ENCODE assay signal across 7 mouse cellular contexts in genomic region chr4:43560243-43560611, GRCm38 (mm10). TPM values are rescaled to one million over a fixed set of nuclear protein-coding genes. Genes with fewer than 3 reads are reported as not detected.
DNase-seq lines count a peak whose midpoint lies in the region; ATAC-seq and TF ChIP-seq lines count a peak whose summit lies in the region.

No protein-coding gene starts in this region.

- H3K9me3 ChIP-seq in ES-E14 (ENCODE audit: control insufficient read depth, insufficient read depth, low read depth, low read length): no peaks in the 10 kb centered on the region
- no peaks in the 10 kb centered on the region for H3K9me3 ChIP-seq in lung, embryonic 15.5 days

- TF ChIP-seq POLR2A in kidney, adult 2 months (IDR thresholded peaks at IDR 0.05; ENCODE audit: low read depth, low read length): peak; percentile 20
- TF ChIP-seq POLR2A in small intestine, adult 2 months (IDR thresholded peaks at IDR 0.05; ENCODE audit: low read depth, low read length): 0 out of 2 replicates have a peak, but pooled peaks have one; percentile 31

- TF ChIP-seq CTCF in kidney, adult 2 months (conservative IDR thresholded peaks at IDR 0.05; ENCODE audit: insufficient read depth, insufficient read length, low read depth, low read length): no peak
- TF ChIP-seq CTCF in small intestine, adult 2 months (IDR thresholded peaks at IDR 0.05; ENCODE audit: extremely low read depth, insufficient read length, insufficient replicate concordance, low read depth, low read length): no peak

- no peaks in the 10 kb centered on the region for H3K27me3 ChIP-seq in kidney, adult 2 months (replicated peaks; ENCODE audit: control insufficient read depth, insufficient read depth, low read length)
- no peaks in the 10 kb centered on the region for H3K27me3 ChIP-seq in lung, embryonic 15.5 days
- no peaks in the 10 kb centered on the region for H3K27me3 ChIP-seq in small intestine, adult 2 months (ENCODE audit: control insufficient read depth, insufficient read depth, low read length)

- in situ Hi-C loops in ES-E14 (cut with MboI; ENCODE audit: low sequenced_read_pairs in 2 of 2, unreplicated experiment in 2 of 2): no loop called here

- H3K4me3 ChIP-seq in ES-E14 (ENCODE audit: insufficient read depth in 1 of 2, low read depth in 1 of 2, low read length in 2 of 2, poor library complexity in 1 of 2, severe bottlenecking in 1 of 2): no peak overlapping the region; a peak in 1 of 4 replicates
- peak overlapping the region; percentile 35 for H3K4me3 ChIP-seq in kidney, adult 2 months (ENCODE audit: insufficient read depth, low read depth, low read length)
- peak overlapping the region; percentile 62 for H3K4me3 ChIP-seq in lung, embryonic 15.5 days
- peak overlapping the region; percentile 56 for H3K4me3 ChIP-seq in small intestine, adult 2 months (ENCODE audit: low read depth, low read length)

- no peak for DNase-seq in ES-E14 (ENCODE audit: low read depth, low spot score)
- peak; percentile 69 for DNase-seq in adrenal gland, postnatal 14 days
- peak; percentile 72 for DNase-seq in heart, adult 8-10 months (ENCODE audit: low spot score)
- peak; percentile 78 for DNase-seq in kidney, adult 2 months
- DNase-seq in right cerebral cortex, postnatal 14 days: no peak

- peak overlapping the region; percentile 10; the same call in 1 of the 2 replicates for H3K9ac ChIP-seq in ES-E14 (ENCODE audit: insufficient read depth, low read depth, low read length, poor library complexity, severe bottlenecking)
- H3K9ac ChIP-seq in lung, embryonic 15.5 days: peak overlapping the region; percentile 80

- 5% methylated on average over 6 of the region's 6 CpGs for WGBS in kidney, adult 2 months
- 19% methylated on average over 6 of the region's 6 CpGs for WGBS in lung, embryonic 15.5 days
- 49% methylated on average over 6 of the region's 6 CpGs for WGBS in small intestine, adult 2 months

- H3K36me3 ChIP-seq in ES-E14 (ENCODE audit: control insufficient read depth, insufficient read depth, low read length, poor library complexity, severe bottlenecking): peaks cover 14% of the 10 kb centered on the region
- H3K36me3 ChIP-seq in kidney, adult 2 months (ENCODE audit: control insufficient read depth, insufficient read depth, low read length): peaks cover under 1% of the 10 kb centered on the region; the same call in 1 of the 2 replicates
- peaks cover 27% of the 10 kb centered on the region for H3K36me3 ChIP-seq in lung, embryonic 15.5 days
- H3K36me3 ChIP-seq in small intestine, adult 2 months (ENCODE audit: control insufficient read depth, insufficient read depth, low read length): peaks cover 23% of the 10 kb centered on the region

- H3K4me2 ChIP-seq in lung, embryonic 15.5 days: peak overlapping the region; percentile 69

- H3K4me1 ChIP-seq in ES-E14 (ENCODE audit: control insufficient read depth in 2 of 2, insufficient read depth in 2 of 2, low read length in 2 of 2, poor library complexity in 1 of 2): peaks cover 25 to 34% of the 10 kb centered on the region in 2 experiments
- peaks cover 36% of the 10 kb centered on the region for H3K4me1 ChIP-seq in kidney, adult 2 months (ENCODE audit: control insufficient read depth, insufficient read depth, low read length)
- peaks cover 59% of the 10 kb centered on the region for H3K4me1 ChIP-seq in lung, embryonic 15.5 days
- peaks cover 17% of the 10 kb centered on the region; the same call in 1 of the 2 replicates for H3K4me1 ChIP-seq in small intestine, adult 2 months (ENCODE audit: control insufficient read depth, insufficient read depth, insufficient read length, low read length)

- no peak for ATAC-seq in lung, embryonic 15.5 days (ENCODE audit: borderline replicate concordance, extremely low read depth, low FRiP score, low TSS enrichment)

- no peak overlapping the region for H3K27ac ChIP-seq in ES-E14 (ENCODE audit: insufficient read depth, low read depth, low read length, poor library complexity, severe bottlenecking)
- peak overlapping the region; percentile 69 for H3K27ac ChIP-seq in kidney, adult 2 months (ENCODE audit: insufficient read depth, low read depth, low read length)
- peak overlapping the region; percentile 99 for H3K27ac ChIP-seq in lung, embryonic 15.5 days
- H3K27ac ChIP-seq in small intestine, adult 2 months (ENCODE audit: insufficient read depth, low read depth, low read length): peak overlapping the region; percentile 87

TF ChIP-seq in ES-E14, 5 proteins besides CTCF, POLR2A, EP300 and RAD21:
- no peak for TF ChIP-seq ZNF384 (IDR thresholded peaks at IDR 0.05; ENCODE audit: low read depth, low read length)
- TF ChIP-seq HCFC1 (IDR thresholded peaks at IDR 0.05; ENCODE audit: borderline replicate concordance, insufficient read depth, low read length): no peak
- no peak for TF ChIP-seq ZC3H11A (IDR thresholded peaks at IDR 0.05; ENCODE audit: borderline replicate concordance, low read depth, low read length)
- no peak for TF ChIP-seq CHD2 (IDR thresholded peaks at IDR 0.05; ENCODE audit: low read depth, low read length)
TF ChIP-seq in ES-E14: peak in this region for 0.

RNA-seq across cellular contexts. Expression of gene Creb3, which starts 1.9 kb away (rescaled TPM):
- total RNA-seq in ES-E14 (2012; rRNA removed): 51.0 and 55.2 TPM in 2 replicates
- total RNA-seq in adrenal gland, postnatal 14 days (2021): 108 and 117 TPM in 2 replicates
- 10 to 100 TPM; 39.7 to 48.8 (median 43.2) TPM for total RNA-seq in heart, adult 8-10 months (2022)
- 58.2 and 74.5 TPM in 2 replicates for polyA plus RNA-seq in kidney, adult 2 months (2012; rRNA removed)
- 62.7 and 63.2 TPM in 2 replicates for polyA plus RNA-seq in lung, embryonic 15.5 days (2015; fragmentation: Nextera tagmentation; extraction: Ambion mirVana)
- polyA plus RNA-seq in small intestine, adult 2 months (2012; rRNA removed): 66.9 and 133 TPM in 2 replicates

RNA-seq across cellular contexts. Expression of gene Tln1, which starts 2.3 kb away (rescaled TPM):
- 78.1 and 105 TPM in 2 replicates for total RNA-seq in ES-E14 (2012; rRNA removed)
- 201 and 213 TPM in 2 replicates for total RNA-seq in adrenal gland, postnatal 14 days (2021)
- total RNA-seq in heart, adult 8-10 months (2022): 100 to 1,000 TPM in 2 of 4 experiments, 10 to 100 TPM in 2; 96.1 to 117 (median 101) TPM
- 92.1 and 106 TPM in 2 replicates for polyA plus RNA-seq in kidney, adult 2 months (2012; rRNA removed)
- polyA plus RNA-seq in lung, embryonic 15.5 days (2015; fragmentation: Nextera tagmentation; extraction: Ambion mirVana): 97.9 and 98.2 TPM in 2 replicates
- polyA plus RNA-seq in small intestine, adult 2 months (2012; rRNA removed): 47.2 and 78.0 TPM in 2 replicates

RNA-seq across cellular contexts. Expression of gene Rgp1, which starts 18.3 kb away (rescaled TPM):
- total RNA-seq in ES-E14 (2012; rRNA removed): 27.1 and 37.6 TPM in 2 replicates
- 43.3 and 52.6 TPM in 2 replicates for total RNA-seq in adrenal gland, postnatal 14 days (2021)
- total RNA-seq in heart, adult 8-10 months (2022): 10 to 100 TPM; 31.3 to 39.6 (median 34.6) TPM
- polyA plus RNA-seq in kidney, adult 2 months (2012; rRNA removed): 41.2 and 46.9 TPM in 2 replicates
- polyA plus RNA-seq in lung, embryonic 15.5 days (2015; fragmentation: Nextera tagmentation; extraction: Ambion mirVana): 23.7 and 32.2 TPM in 2 replicates
- polyA plus RNA-seq in small intestine, adult 2 months (2012; rRNA removed): 20.2 and 31.9 TPM in 2 replicates

RNA-seq across cellular contexts. Expression of gene Gba2, which starts 18.4 kb away (rescaled TPM):
- 8.9 and 10.8 TPM in 2 replicates for total RNA-seq in ES-E14 (2012; rRNA removed)
- total RNA-seq in adrenal gland, postnatal 14 days (2021): 11.7 and 15.0 TPM in 2 replicates
- total RNA-seq in heart, adult 8-10 months (2022): 10 to 100 TPM; 11.7 to 14.0 (median 13.0) TPM
- 12.2 and 13.9 TPM in 2 replicates for polyA plus RNA-seq in kidney, adult 2 months (2012; rRNA removed)
- 19.0 and 21.1 TPM in 2 replicates for polyA plus RNA-seq in lung, embryonic 15.5 days (2015; fragmentation: Nextera tagmentation; extraction: Ambion mirVana)
- 5.3 and 7.6 TPM in 2 replicates for polyA plus RNA-seq in small intestine, adult 2 months (2012; rRNA removed)

RNA-seq across cellular contexts. Expression of gene Msmp, which starts 24.1 kb away (rescaled TPM):
- 0.48 and 0.49 TPM in 2 replicates for total RNA-seq in ES-E14 (2012; rRNA removed)
- total RNA-seq in adrenal gland, postnatal 14 days (2021): 2.1 and 2.3 TPM in 2 replicates
- under 1 TPM in 1 of 4 experiments, not detected in 3; 0.52 TPM for total RNA-seq in heart, adult 8-10 months (2022)
- polyA plus RNA-seq in kidney, adult 2 months (2012; rRNA removed): 2.9 and 4.7 TPM in 2 replicates
- polyA plus RNA-seq in lung, embryonic 15.5 days (2015; fragmentation: Nextera tagmentation; extraction: Ambion mirVana): 0.77 and 1.5 TPM in 2 replicates
- not detected in 2 replicates for polyA plus RNA-seq in small intestine, adult 2 months (2012; rRNA removed)

Comparison
In these comparisons a context has a peak if more than half of its experiments do, and no peak if none do; other contexts are left out.
1. DNase-seq: peak in adrenal gland, postnatal 14 days (single experiment), heart, adult 8-10 months (single experiment) and kidney, adult 2 months (single experiment); none in ES-E14 (single experiment) and right cerebral cortex, postnatal 14 days (single experiment).
2. H3K4me3 ChIP-seq: peak in kidney, adult 2 months (single experiment), lung, embryonic 15.5 days (single experiment) and small intestine, adult 2 months (single experiment); none in ES-E14 (0 of 2).